In genomic region chr12:29247356-29247755, GRCm38 (mm10) we compare ENCODE assay signal across 15 mouse cellular contexts.
A peak's percentile ranks its signal among the peaks of the same experiment; 100 is the strongest.
DNase-seq lines count a peak whose midpoint lies in the region; ATAC-seq and TF ChIP-seq lines count a peak whose summit lies in the region.
"Had no signal": no experiment of that assay in that cellular context is flagged by ENCODE, and none has a peak within 500 bp of the region (broad histone marks: within the 10 kb centered on the region; RNA-seq: fewer than 3 reads in every experiment).

No protein-coding gene starts in this region.

- peak; percentile 59; the same call in 1 of the 2 replicates for ATAC-seq in intestine, embryonic 16.5 days
- no peak for ATAC-seq in intestine, embryonic 15.5 days
- peak; percentile 55 for ATAC-seq in forebrain, postnatal 0 days
- ATAC-seq: activated CD4-positive, CD25-positive, alpha-beta regulatory T cell, adult 4 months had no signal

- H3K27me3 ChIP-seq in intestine, embryonic 16.5 days (replicated peaks; ENCODE audit: control insufficient read depth, insufficient read depth, low read length): no peaks in the 10 kb centered on the region
- H3K27me3 ChIP-seq in intestine, embryonic 15.5 days (replicated peaks): no peaks in the 10 kb centered on the region
- no peaks in the 10 kb centered on the region for H3K27me3 ChIP-seq in forebrain, postnatal 0 days (ENCODE audit: insufficient read depth, low read length)
- H3K27me3 ChIP-seq: embryonic facial prominence, embryonic 12.5 days; liver, embryonic 15.5 days had no signal

- no peak overlapping the region for H3K4me3 ChIP-seq in intestine, embryonic 16.5 days (ENCODE audit: low read length)
- no peak overlapping the region for H3K4me3 ChIP-seq in intestine, embryonic 15.5 days (replicated peaks)
- H3K4me3 ChIP-seq in forebrain, postnatal 0 days (ENCODE audit: low read depth, low read length): no peak overlapping the region
- no peak overlapping the region for H3K4me3 ChIP-seq in layer of hippocampus, adult 2 months
- H3K4me3 ChIP-seq in olfactory bulb, adult 2 months (ENCODE audit: insufficient read depth, low read depth, low read length): no peak overlapping the region
- H3K4me3 ChIP-seq: embryonic facial prominence, embryonic 12.5 days; liver, embryonic 15.5 days had no signal

- TF ChIP-seq CTCF in forebrain, postnatal 0 days (IDR thresholded peaks at IDR 0.05; ENCODE audit: low read depth): no peak
- no peak for TF ChIP-seq CTCF in layer of hippocampus, adult 2 months (conservative IDR thresholded peaks at IDR 0.05)
- TF ChIP-seq CTCF in olfactory bulb, adult 2 months (IDR thresholded peaks at IDR 0.05; ENCODE audit: insufficient read depth, low read depth, low read length): no peak

- WGBS in intestine, embryonic 16.5 days: 34% methylated on average over 5 of the region's 5 CpGs
- 25% methylated on average over 5 of the region's 5 CpGs for WGBS in intestine, embryonic 15.5 days
- WGBS in forebrain, postnatal 0 days: 21% methylated on average over 5 of the region's 5 CpGs
- 22% methylated on average over 5 of the region's 5 CpGs for whole genome bisulfite sequencing in olfactory bulb, adult 2 months

- no peaks in the 10 kb centered on the region for H3K9me3 ChIP-seq in intestine, embryonic 16.5 days (ENCODE audit: control insufficient read depth, low read length)
- no peaks in the 10 kb centered on the region for H3K9me3 ChIP-seq in intestine, embryonic 15.5 days
- no peaks in the 10 kb centered on the region for H3K9me3 ChIP-seq in forebrain, postnatal 0 days (ENCODE audit: low read length)
- H3K9me3 ChIP-seq: embryonic facial prominence, embryonic 12.5 days; liver, embryonic 15.5 days had no signal

- peak; percentile 70 for DNase-seq in forebrain, postnatal 0 days
- DNase-seq in layer of hippocampus, adult 2 months (ENCODE audit: low spot score in 2 of 2): peak; percentile 55 to 68
- no peak for DNase-seq in kidney, adult 11 months
- DNase-seq in kidney, postnatal 14 days: no peak
- no peak for DNase-seq in kidney, postnatal 4 days
- DNase-seq: heart, postnatal 36 days; kidney, postnatal 10 days; spleen, adult 18-20 months; thymus, postnatal 4 days had no signal

- no peak overlapping the region for H3K9ac ChIP-seq in intestine, embryonic 16.5 days (ENCODE audit: low read depth, low read length)
- no peak overlapping the region for H3K9ac ChIP-seq in intestine, embryonic 15.5 days
- H3K9ac ChIP-seq in forebrain, postnatal 0 days: no peak overlapping the region
- H3K9ac ChIP-seq: embryonic facial prominence, embryonic 12.5 days; liver, embryonic 15.5 days had no signal

- no peak overlapping the region for H3K4me2 ChIP-seq in intestine, embryonic 16.5 days (ENCODE audit: low read depth, low read length)
- no peak overlapping the region for H3K4me2 ChIP-seq in intestine, embryonic 15.5 days (replicated peaks)
- H3K4me2 ChIP-seq in forebrain, postnatal 0 days (ENCODE audit: low read depth): no peak overlapping the region
- H3K4me2 ChIP-seq: embryonic facial prominence, embryonic 12.5 days; liver, embryonic 15.5 days had no signal

- TF ChIP-seq POLR2A in olfactory bulb, adult 2 months (IDR thresholded peaks at IDR 0.05; ENCODE audit: insufficient read depth, low read depth, low read length): no peak

- no peaks in the 10 kb centered on the region for H3K36me3 ChIP-seq in intestine, embryonic 16.5 days (ENCODE audit: control insufficient read depth, insufficient read depth, low read length)
- H3K36me3 ChIP-seq in intestine, embryonic 15.5 days: no peaks in the 10 kb centered on the region
- no peaks in the 10 kb centered on the region for H3K36me3 ChIP-seq in forebrain, postnatal 0 days (ENCODE audit: insufficient read depth)
- H3K36me3 ChIP-seq: embryonic facial prominence, embryonic 12.5 days; liver, embryonic 15.5 days had no signal

- H3K4me1 ChIP-seq in intestine, embryonic 16.5 days (ENCODE audit: control insufficient read depth, insufficient read depth, low read length): no peaks in the 10 kb centered on the region
- no peaks in the 10 kb centered on the region for H3K4me1 ChIP-seq in intestine, embryonic 15.5 days (replicated peaks)
- 0 out of 2 replicates have a peak, but pooled peaks cover 4% of the 10 kb centered on the region for H3K4me1 ChIP-seq in forebrain, postnatal 0 days (ENCODE audit: insufficient read depth)
- peaks cover 7% of the 10 kb centered on the region for H3K4me1 ChIP-seq in olfactory bulb, adult 2 months (ENCODE audit: control insufficient read depth, insufficient read depth, low read length)
- H3K4me1 ChIP-seq: liver, embryonic 15.5 days had no signal

- H3K27ac ChIP-seq in intestine, embryonic 16.5 days (ENCODE audit: low read length): no peak overlapping the region
- no peak overlapping the region for H3K27ac ChIP-seq in intestine, embryonic 15.5 days
- H3K27ac ChIP-seq in forebrain, postnatal 0 days (ENCODE audit: low read depth, low read length): peak overlapping the region; percentile 58; the same call in 1 of the 2 replicates
- H3K27ac ChIP-seq in layer of hippocampus, adult 2 months: peak overlapping the region; percentile 50
- H3K27ac ChIP-seq in olfactory bulb, adult 2 months (ENCODE audit: insufficient read depth, low read depth, low read length): 0 out of 2 replicates have a peak overlapping the region, but pooled peaks have one; percentile 47
- H3K27ac ChIP-seq: embryonic facial prominence, embryonic 12.5 days; liver, embryonic 15.5 days had no signal

Comparison
In these comparisons a context has a peak if more than half of its experiments do, and no peak if none do; other contexts are left out.
1. H3K27ac ChIP-seq: peak in forebrain, postnatal 0 days (single experiment), layer of hippocampus, adult 2 months (single experiment) and olfactory bulb, adult 2 months (single experiment); none in intestine, embryonic 16.5 days (single experiment) and intestine, embryonic 15.5 days (single experiment).
2. DNase-seq: peak in forebrain, postnatal 0 days (single experiment) and layer of hippocampus, adult 2 months (2 of 2); none in kidney, adult 11 months (single experiment), kidney, postnatal 14 days (single experiment) and kidney, postnatal 4 days (0 of 2).